Mouse (Mus musculus) layer of hippocampus, adult 2 months (tissue): ENCODE results near the gene Hnrnpul1. TPM values are rescaled to one million over a fixed set of nuclear protein-coding genes. Genes with fewer than 3 reads are reported as not detected.

Experiments used
- DNase-seq, 2 experiments: peaks; one replicate each; pipeline ENCODE4 v3.0.0; 2022; ENCODE audit warnings: low spot score in 2 of 2
- H3K27ac ChIP-seq: fragments of 200-600 bp; 2 replicates; pipeline ENCODE4 v1.8.1; 2022
- H3K4me3 ChIP-seq: fragments of 200-600 bp; 2 replicates; pipeline ENCODE4 v1.8.1; 2022; ENCODE audit warnings: mild to moderate bottlenecking
- CTCF ChIP-seq: fragments of 200-600 bp; conservative IDR thresholded peaks from 2 replicates; pipeline ENCODE4 v1.8.1; 2022; ENCODE audit warnings: antibody characterized with exemption, mild to moderate bottlenecking, moderate library complexity
- total RNA-seq, 2 experiments: library from RNA; stranded (reverse); gene quantifications; 2 replicates each; pipeline ENCODE4 v1.2.3; 2021

The Hnrnpul1 gene
- total RNA-seq, 2 experiments from 2014 or later: 110 to 115 TPM

GRCm38 (mm10) chr7:25687811-25688401 is 66.7 kb downstream of the Hnrnpul1 start:
- peak; percentile 61 for TF ChIP-seq CTCF
- DNase-seq: no peak
- Histone ChIP-seq H3K27ac (peak overlapping the region; percentile 78; the same call in 1 of the 2 replicates), H3K4me3 (peak overlapping the region; percentile 55)

- peak within 1 kb of the TSS; percentile 55 for H3K4me3 ChIP-seq
- peak within 1 kb of the TSS; percentile 78 for H3K27ac ChIP-seq
- DNase-seq: no peak
- peak; percentile 81 for TF ChIP-seq CTCF
Observed at GRCm38 (mm10) chr7:25686680-25687531, 67.7 kb downstream of the Hnrnpul1 start, which contains the start of gene Tgfb1. Gene Tgfb1, plus strand, starts transcription at chr7:25687002.

- H3K4me3 ChIP-seq: no peak overlapping the region
- DNase-seq: no peak
- no peak overlapping the region for H3K27ac ChIP-seq
- no peak for TF ChIP-seq CTCF
Observed at GRCm38 (mm10) chr7:25685926-25686470, 68.6 kb downstream of the Hnrnpul1 start.

- no peak overlapping the region for H3K4me3 ChIP-seq
- no peak for TF ChIP-seq CTCF
- no peak for DNase-seq
- no peak overlapping the region for H3K27ac ChIP-seq
Observed at GRCm38 (mm10) chr7:25684659-25685058, 69.9 kb downstream of the Hnrnpul1 start.

- Histone ChIP-seq H3K4me3 (no peak overlapping the region), H3K27ac (no peak overlapping the region)
- no peak for DNase-seq
- no peak for TF ChIP-seq CTCF
Observed at GRCm38 (mm10) chr7:25683474-25684180, 70.9 kb downstream of the Hnrnpul1 start.

- TF ChIP-seq CTCF: no peak
- no peak for DNase-seq
- Histone ChIP-seq H3K27ac (peak overlapping the region; percentile 99), H3K4me3 (peak overlapping the region; percentile 95)
Observed at GRCm38 (mm10) chr7:25681341-25682231, 73.0 kb downstream of the Hnrnpul1 start.

GRCm38 (mm10) chr7:25680514-25681258 is 73.9 kb downstream of the Hnrnpul1 start, which contains the start of gene B9d2:
Gene B9d2, plus strand, starts transcription at chr7:25680780.
- H3K4me3 ChIP-seq: peak within 1 kb of the TSS; percentile 95
- DNase-seq: peak; percentile 93 to 95
- peak within 1 kb of the TSS; percentile 99 for H3K27ac ChIP-seq
- no peak; the same call in none of the 2 replicates for TF ChIP-seq CTCF

- Histone ChIP-seq H3K27ac (peak overlapping the region; percentile 99), H3K4me3 (peak overlapping the region; percentile 95)
- no peak for DNase-seq
- peak; percentile 41 for TF ChIP-seq CTCF
Observed at GRCm38 (mm10) chr7:25679971-25680370, 74.6 kb downstream of the Hnrnpul1 start.

GRCm38 (mm10) chr7:25677013-25677412 is 77.5 kb downstream of the Hnrnpul1 start:
- TF ChIP-seq CTCF: no peak
- DNase-seq: no peak
- H3K27ac ChIP-seq: no peak overlapping the region
- no peak overlapping the region for H3K4me3 ChIP-seq

GRCm38 (mm10) chr7:25676085-25676781 is 78.3 kb downstream of the Hnrnpul1 start:
- Histone ChIP-seq H3K27ac (no peak overlapping the region), H3K4me3 (no peak overlapping the region; the same call in 1 of the 2 replicates)
- peak; percentile 90 to 91 for DNase-seq
- no peak for TF ChIP-seq CTCF
